Mouse (Mus musculus) intestine, postnatal 0 days (tissue): ENCODE results near the gene Atg2b. TPM values are rescaled to one million over a fixed set of nuclear protein-coding genes. Genes with fewer than 3 reads are reported as not detected.

ENCODE experiments used
- ATAC-seq: fragments of 200-750 bp; cut with Nextera tagmentation; 2 replicates; pipeline ENCODE4 v1.8.0; 2017; ENCODE audit warnings: mild to moderate bottlenecking, moderate TSS enrichment, moderate library complexity
- H3K27ac ChIP-seq: fragments of 300-500 bp; sonication (generic); 2 replicates; pipeline ENCODE4 v1.5.1; 2014; ENCODE audit warnings: mild to moderate bottlenecking, low read depth, low read length, moderate library complexity
- H3K27me3 ChIP-seq: fragments of 300-500 bp; sonication (generic); replicated peaks from 2 replicates; pipeline ENCODE4 v1.6.1; 2014; ENCODE audit warnings: low read length, mixed read lengths; ENCODE audit not compliant: control insufficient read depth, insufficient read depth
- H3K36me3 ChIP-seq: fragments of 300-500 bp; sonication (generic); 2 replicates; pipeline ENCODE4 v1.6.1; 2014; ENCODE audit warnings: mild to moderate bottlenecking, moderate library complexity; ENCODE audit not compliant: control insufficient read depth, insufficient read depth
- H3K4me1 ChIP-seq: fragments of 300-500 bp; sonication (generic); replicated peaks from 2 replicates; pipeline ENCODE4 v1.6.1; 2014; ENCODE audit warnings: antibody characterized with exemption, low read length, mixed read lengths; ENCODE audit not compliant: control insufficient read depth, insufficient read depth
- H3K4me2 ChIP-seq: fragments of 300-500 bp; sonication (generic); replicated peaks from 2 replicates; pipeline ENCODE4 v1.6.1; 2014; ENCODE audit warnings: low read depth, mild to moderate bottlenecking, moderate library complexity
- H3K4me3 ChIP-seq: fragments of 300-500 bp; sonication (generic); 2 replicates; pipeline ENCODE4 v1.5.1; 2014; ENCODE audit warnings: low read depth, low read length
- H3K9ac ChIP-seq: fragments of 300-500 bp; sonication (generic); 2 replicates; pipeline ENCODE4 v1.6.1; 2014; ENCODE audit warnings: mild to moderate bottlenecking, low read depth, low read length
- H3K9me3 ChIP-seq: fragments of 300-500 bp; sonication (generic); 2 replicates; pipeline ENCODE4 v1.6.1; 2016; ENCODE audit warnings: mixed run types; ENCODE audit not compliant: control insufficient read depth
- CTCF ChIP-seq: sonication (generic); IDR thresholded peaks from 2 replicates; pipeline ENCODE4 v1.5.1; 2016; ENCODE audit warnings: low read depth, mild to moderate bottlenecking, control low read depth, antibody characterized with exemption, moderate library complexity
- WGBS: fragments of 180-500 bp; shearing (Covaris S2); extraction: QIAGEN DNeasy Blood & Tissue Kit; methylation state at CpG from one replicate; pipeline ENCODE4 v1.1.7; 2014; 5-methylcytosine and 5-hydroxymethylcytosine counted together
- polyA plus RNA-seq: library from polyadenylated mRNA; unstranded; fragments of >200 nt; fragmentation: Nextera tagmentation; extraction: Ambion mirVana; gene quantifications from 2 replicates; pipeline ENCODE4 v1.2.1, GENCODE M21; 2015

Atg2b gene
- polyA plus RNA-seq, 1 experiment from 2014 or later, result 10.8 TPM

GRCm38 (mm10) chr12:105700433-105700832 is 15.4 kb upstream of the Atg2b start:
- 93% methylated on average over 12 of the region's 12 CpGs for WGBS
- peaks cover 3% of the 10 kb centered on the region for H3K4me1 ChIP-seq
- H3K4me2 ChIP-seq, result no peak overlapping the region
- H3K9ac ChIP-seq, result no peak overlapping the region
- no peaks in the 10 kb centered on the region for H3K27me3 ChIP-seq
- H3K4me3 ChIP-seq, result no peak overlapping the region
- H3K9me3 ChIP-seq, result no peaks in the 10 kb centered on the region
- peaks cover 22% of the 10 kb centered on the region for H3K36me3 ChIP-seq
- ATAC-seq, result no peak
- TF ChIP-seq CTCF, result no peak
- no peak overlapping the region for H3K27ac ChIP-seq

GRCm38 (mm10) chr12:105697104-105697780 is 12.2 kb upstream of the Atg2b start:
- WGBS, result 93% methylated on average over 8 of the region's 8 CpGs
- Histone ChIP-seq H3K4me2 (no peak overlapping the region), H3K36me3 (peaks cover 22% of the 10 kb centered on the region), H3K4me1 (no peaks in the 10 kb centered on the region), H3K27me3 (no peaks in the 10 kb centered on the region), H3K9ac (no peak overlapping the region), H3K9me3 (no peaks in the 10 kb centered on the region), H3K27ac (no peak overlapping the region), H3K4me3 (no peak overlapping the region)
- ATAC-seq, result no peak
- TF ChIP-seq CTCF, result no peak

GRCm38 (mm10) chr12:105695848-105696247 is 10.8 kb upstream of the Atg2b start:
- Histone ChIP-seq H3K4me1 (no peaks in the 10 kb centered on the region), H3K4me2 (no peak overlapping the region), H3K36me3 (peaks cover 13% of the 10 kb centered on the region), H3K9me3 (no peaks in the 10 kb centered on the region), H3K27ac (no peak overlapping the region), H3K9ac (no peak overlapping the region), H3K4me3 (no peak overlapping the region), H3K27me3 (no peaks in the 10 kb centered on the region)
- 82% methylated on average over 7 of the region's 7 CpGs for WGBS
- TF ChIP-seq CTCF, result no peak
- ATAC-seq, result no peak

- ATAC-seq, result no peak
- peaks cover 2% of the 10 kb centered on the region; the same call in 1 of the 2 replicates for H3K36me3 ChIP-seq
- WGBS, result 100% methylated on average over 2 of the region's 2 CpGs
- no peaks in the 10 kb centered on the region for H3K9me3 ChIP-seq
- no peak overlapping the region for H3K9ac ChIP-seq
- H3K27ac ChIP-seq, result no peak overlapping the region
- no peak for TF ChIP-seq CTCF
- no peaks in the 10 kb centered on the region for H3K4me1 ChIP-seq
- H3K27me3 ChIP-seq, result no peaks in the 10 kb centered on the region
- H3K4me2 ChIP-seq, result no peak overlapping the region
- no peak overlapping the region for H3K4me3 ChIP-seq
These were observed 9.0 kb upstream of the Atg2b start for GRCm38 (mm10) chr12:105694021-105694420.

GRCm38 (mm10) chr12:105689435-105689834 is 4.4 kb upstream of the Atg2b start:
- no peak overlapping the region for H3K9ac ChIP-seq
- no peak overlapping the region for H3K4me3 ChIP-seq
- no peaks in the 10 kb centered on the region; the same call in 1 of the 2 replicates for H3K36me3 ChIP-seq
- no peak for TF ChIP-seq CTCF
- H3K4me2 ChIP-seq, result no peak overlapping the region
- H3K27me3 ChIP-seq, result no peaks in the 10 kb centered on the region
- WGBS, result 79% methylated on average over 13 of the region's 13 CpGs
- H3K4me1 ChIP-seq, result 0 out of 2 replicates have a peak, but pooled peaks cover 3% of the 10 kb centered on the region
- no peak for ATAC-seq
- H3K9me3 ChIP-seq, result no peaks in the 10 kb centered on the region
- H3K27ac ChIP-seq, result no peak overlapping the region

GRCm38 (mm10) chr12:105688546-105688945 is 3.5 kb upstream of the Atg2b start:
- TF ChIP-seq CTCF, result peak; percentile 40
- Histone ChIP-seq H3K9me3 (no peaks in the 10 kb centered on the region), H3K9ac (no peak overlapping the region), H3K4me2 (no peak overlapping the region), H3K4me3 (no peak overlapping the region), H3K27ac (0 out of 2 replicates have a peak overlapping the region, but pooled peaks have one; percentile 73), H3K36me3 (no peaks in the 10 kb centered on the region; the same call in 1 of the 2 replicates), H3K4me1 (0 out of 2 replicates have a peak, but pooled peaks cover 3% of the 10 kb centered on the region), H3K27me3 (no peaks in the 10 kb centered on the region)
- WGBS, result 76% methylated on average over 4 of the region's 4 CpGs
- no peak for ATAC-seq
